Mouse (Mus musculus): ENCODE results near the gene Lsamp. TPM values are rescaled to one million over a fixed set of nuclear protein-coding genes. Genes with fewer than 3 reads are reported as not detected.

Lsamp gene
- polyA plus RNA-seq, 1 experiment from 2014 or later, result 2.1 TPM

DNA sequence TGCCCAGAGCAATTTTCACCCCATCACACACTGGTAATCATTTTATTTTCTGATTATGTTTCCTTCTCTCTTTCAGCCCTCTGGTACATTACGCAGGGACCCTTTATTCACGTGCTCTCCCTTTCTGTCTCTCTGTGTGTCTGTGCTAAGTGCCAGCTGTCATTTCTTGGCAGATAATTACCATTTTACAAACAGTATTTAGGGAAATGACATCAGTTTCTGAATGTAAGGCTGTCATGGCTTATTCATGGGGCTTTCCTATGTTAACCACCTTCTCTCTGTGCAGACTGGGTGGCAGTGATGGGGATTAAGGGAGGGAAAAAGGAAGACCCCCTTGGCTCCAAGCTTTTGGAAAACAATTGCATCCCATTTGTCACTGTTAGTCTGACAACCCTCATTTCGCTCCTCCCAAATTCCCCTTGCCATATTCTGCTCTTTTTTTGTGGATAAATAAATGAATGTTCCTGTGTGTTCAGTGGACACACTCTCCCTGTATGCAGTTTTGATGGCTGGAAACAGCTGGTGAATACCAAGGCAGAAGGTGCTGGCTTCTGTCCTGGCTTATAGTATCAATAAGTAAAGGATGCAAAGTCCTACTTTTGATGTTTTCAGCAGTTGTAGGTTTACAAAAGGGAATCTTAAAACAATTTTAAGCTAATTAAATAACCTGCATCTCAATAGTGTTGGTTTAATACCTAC is 520.2 kb downstream of the Lsamp start:
- no peak overlapping the region for H3K4me2 ChIP-seq (ENCODE audit: low read length)
- no peaks in the 10 kb centered on the region for H3K4me1 ChIP-seq (ENCODE audit: control insufficient read depth in 2 of 2, insufficient read depth in 2 of 2, low read length in 2 of 2)
- 61% methylated on average over 3 of the region's 3 CpGs for WGBS
- H3K36me3 ChIP-seq (ENCODE audit: control insufficient read depth, insufficient read depth, low read length), result no peaks in the 10 kb centered on the region
- no peak overlapping the region for H3K9ac ChIP-seq (ENCODE audit: low read length)
- H3K4me3 ChIP-seq (ENCODE audit: control insufficient read depth in 1 of 2, insufficient read depth in 1 of 2, low read depth in 1 of 2, low read length in 2 of 2), result no peak overlapping the region
- H3K27me3 ChIP-seq (ENCODE audit: control insufficient read depth, insufficient read depth, low read length), result no peaks in the 10 kb centered on the region
- no peak overlapping the region for H3K27ac ChIP-seq (replicated peaks in 1 of 2; ENCODE audit: control insufficient read depth in 1 of 2, insufficient read depth in 1 of 2, low read depth in 2 of 2, low read length in 2 of 2)
- H3K9me3 ChIP-seq (ENCODE audit: control insufficient read depth, low read length), result no peaks in the 10 kb centered on the region
- ATAC-seq (ENCODE audit: insufficient number of reproducible peaks, insufficient read depth, low FRiP score, low read depth), result no peak

DNA sequence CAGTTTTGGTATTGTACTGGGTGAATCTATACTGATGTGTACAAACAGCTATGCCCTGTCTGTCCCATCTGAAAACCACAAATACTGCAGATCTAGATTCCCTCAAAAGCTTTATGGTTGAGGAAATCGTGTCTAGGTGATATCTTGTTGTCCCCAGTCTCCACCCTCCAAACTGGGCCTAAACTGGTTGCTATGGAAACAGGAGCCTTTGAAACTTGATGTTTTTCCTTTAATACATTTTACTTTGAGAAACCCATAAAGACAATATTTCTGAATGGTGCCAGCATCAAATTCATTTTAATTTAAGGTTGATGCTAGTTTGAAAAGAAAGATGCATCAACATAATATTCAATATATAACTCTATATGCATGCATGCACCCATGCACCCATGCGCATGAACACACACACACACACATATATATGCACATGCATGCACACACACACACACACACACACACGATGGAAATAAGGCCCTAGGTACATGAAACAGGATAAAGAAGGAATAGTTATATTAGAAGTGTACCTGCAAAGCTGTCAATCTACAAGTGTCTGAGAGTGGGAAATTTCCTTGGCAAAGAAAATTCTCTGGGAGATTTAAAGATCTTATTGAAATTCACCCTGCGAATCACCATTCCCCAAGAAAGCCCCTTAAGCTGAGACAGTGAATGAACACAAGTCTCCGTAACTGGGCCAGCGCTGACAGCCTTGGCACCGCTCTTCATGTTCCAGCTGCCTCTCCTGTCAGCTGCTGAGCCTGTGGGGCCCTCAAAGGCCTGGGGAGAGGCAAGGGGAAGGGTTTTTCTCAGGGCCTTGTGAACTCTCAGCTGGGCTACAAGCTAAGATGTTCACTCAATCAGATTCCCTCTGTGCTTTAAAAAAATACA is 525.2 kb downstream of the Lsamp start:
- H3K4me3 ChIP-seq (ENCODE audit: control insufficient read depth in 1 of 2, insufficient read depth in 1 of 2, low read depth in 1 of 2, low read length in 2 of 2), result no peak overlapping the region
- no peaks in the 10 kb centered on the region for H3K9me3 ChIP-seq (ENCODE audit: control insufficient read depth, low read length)
- H3K4me1 ChIP-seq (ENCODE audit: control insufficient read depth in 2 of 2, insufficient read depth in 2 of 2, low read length in 2 of 2), result no peaks in the 10 kb centered on the region
- H3K36me3 ChIP-seq (ENCODE audit: control insufficient read depth, insufficient read depth, low read length), result no peaks in the 10 kb centered on the region
- 74% methylated on average over 7 of the region's 7 CpGs for WGBS
- no peaks in the 10 kb centered on the region for H3K27me3 ChIP-seq (ENCODE audit: control insufficient read depth, insufficient read depth, low read length)
- H3K27ac ChIP-seq (replicated peaks in 1 of 2; ENCODE audit: control insufficient read depth in 1 of 2, insufficient read depth in 1 of 2, low read depth in 2 of 2, low read length in 2 of 2), result no peak overlapping the region
- no peak for ATAC-seq (ENCODE audit: insufficient number of reproducible peaks, insufficient read depth, low FRiP score, low read depth)
- no peak overlapping the region for H3K9ac ChIP-seq (ENCODE audit: low read length)
- no peak overlapping the region for H3K4me2 ChIP-seq (ENCODE audit: low read length)

GRCm38 (mm10) chr16:40536754-40537153 is 552.6 kb downstream of the Lsamp start:
- no peaks in the 10 kb centered on the region for H3K9me3 ChIP-seq (ENCODE audit: control insufficient read depth, low read length)

GRCm38 (mm10) chr16:40549663-40550062 is 565.5 kb downstream of the Lsamp start:
- Histone ChIP-seq H3K4me3 (ENCODE audit: control insufficient read depth in 1 of 2, insufficient read depth in 1 of 2, low read depth in 1 of 2, low read length in 2 of 2) (no peak overlapping the region), H3K4me1 (ENCODE audit: control insufficient read depth in 2 of 2, insufficient read depth in 2 of 2, low read length in 2 of 2) (no peaks in the 10 kb centered on the region), H3K27me3 (ENCODE audit: control insufficient read depth, insufficient read depth, low read length) (no peaks in the 10 kb centered on the region), H3K4me2 (ENCODE audit: low read length) (no peak overlapping the region), H3K27ac (replicated peaks in 1 of 2; ENCODE audit: control insufficient read depth in 1 of 2, insufficient read depth in 1 of 2, low read depth in 2 of 2, low read length in 2 of 2) (no peak overlapping the region), H3K9ac (ENCODE audit: low read length) (no peak overlapping the region), H3K9me3 (ENCODE audit: control insufficient read depth, low read length) (no peaks in the 10 kb centered on the region), H3K36me3 (ENCODE audit: control insufficient read depth, insufficient read depth, low read length) (no peaks in the 10 kb centered on the region)
- ATAC-seq (ENCODE audit: insufficient number of reproducible peaks, insufficient read depth, low FRiP score, low read depth), result no peak
- WGBS, result 86% methylated on average over 4 of the region's 4 CpGs

More at GRCm38 (mm10) chr16:40536754-40537153, 552.6 kb downstream of the Lsamp start:
- H3K9ac ChIP-seq (ENCODE audit: low read length), result no peak overlapping the region
- no peaks in the 10 kb centered on the region for H3K36me3 ChIP-seq (ENCODE audit: control insufficient read depth, insufficient read depth, low read length)
- 0% methylated on average over 1 of the region's 1 CpGs for WGBS
- H3K4me3 ChIP-seq (ENCODE audit: control insufficient read depth in 1 of 2, insufficient read depth in 1 of 2, low read depth in 1 of 2, low read length in 2 of 2), result no peak overlapping the region
- no peaks in the 10 kb centered on the region for H3K4me1 ChIP-seq (ENCODE audit: control insufficient read depth in 2 of 2, insufficient read depth in 2 of 2, low read length in 2 of 2)
- ATAC-seq (ENCODE audit: insufficient number of reproducible peaks, insufficient read depth, low FRiP score, low read depth), result no peak
- H3K27me3 ChIP-seq (ENCODE audit: control insufficient read depth, insufficient read depth, low read length), result no peaks in the 10 kb centered on the region
- H3K27ac ChIP-seq (replicated peaks in 1 of 2; ENCODE audit: control insufficient read depth in 1 of 2, insufficient read depth in 1 of 2, low read depth in 2 of 2, low read length in 2 of 2), result no peak overlapping the region
- no peak overlapping the region for H3K4me2 ChIP-seq (ENCODE audit: low read length)

DNA sequence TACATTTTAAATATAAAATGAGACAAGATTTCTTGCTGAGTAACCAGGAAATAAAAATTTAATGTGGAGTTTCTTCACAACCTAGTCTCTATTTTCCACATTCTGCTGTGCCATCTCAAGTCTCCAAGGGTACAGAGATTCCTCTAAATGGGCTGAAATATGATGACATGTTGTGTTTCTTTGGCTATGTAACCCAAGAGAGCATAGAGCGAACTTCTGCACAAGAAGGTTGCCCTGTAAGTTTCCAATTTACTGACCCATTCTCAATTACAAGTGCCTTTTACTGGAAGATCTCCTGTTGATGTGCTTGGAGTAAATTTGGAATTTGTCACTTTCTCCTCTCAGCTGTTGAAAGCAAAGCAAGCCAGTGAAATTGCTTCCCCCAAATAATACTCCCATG is 571.4 kb downstream of the Lsamp start:
- no peaks in the 10 kb centered on the region for H3K4me1 ChIP-seq (ENCODE audit: control insufficient read depth in 2 of 2, insufficient read depth in 2 of 2, low read length in 2 of 2)
- no peaks in the 10 kb centered on the region for H3K36me3 ChIP-seq (ENCODE audit: control insufficient read depth, insufficient read depth, low read length)
- no peaks in the 10 kb centered on the region for H3K27me3 ChIP-seq (ENCODE audit: control insufficient read depth, insufficient read depth, low read length)
- no peak overlapping the region for H3K4me2 ChIP-seq (ENCODE audit: low read length)
- ATAC-seq (ENCODE audit: insufficient number of reproducible peaks, insufficient read depth, low FRiP score, low read depth), result no peak
- 75% methylated on average over 1 of the region's 1 CpGs for WGBS
- H3K27ac ChIP-seq (replicated peaks in 1 of 2; ENCODE audit: control insufficient read depth in 1 of 2, insufficient read depth in 1 of 2, low read depth in 2 of 2, low read length in 2 of 2), result no peak overlapping the region
- H3K9ac ChIP-seq (ENCODE audit: low read length), result no peak overlapping the region
- no peak overlapping the region for H3K4me3 ChIP-seq (ENCODE audit: control insufficient read depth in 1 of 2, insufficient read depth in 1 of 2, low read depth in 1 of 2, low read length in 2 of 2)
- no peaks in the 10 kb centered on the region for H3K9me3 ChIP-seq (ENCODE audit: control insufficient read depth, low read length)

GRCm38 (mm10) chr16:40557680-40558249 is 573.6 kb downstream of the Lsamp start:
- no peaks in the 10 kb centered on the region for H3K4me1 ChIP-seq (ENCODE audit: control insufficient read depth in 2 of 2, insufficient read depth in 2 of 2, low read length in 2 of 2)
- H3K9me3 ChIP-seq (ENCODE audit: control insufficient read depth, low read length), result no peaks in the 10 kb centered on the region
- no peak overlapping the region for H3K4me3 ChIP-seq (ENCODE audit: control insufficient read depth in 1 of 2, insufficient read depth in 1 of 2, low read depth in 1 of 2, low read length in 2 of 2)
- H3K4me2 ChIP-seq (ENCODE audit: low read length), result no peak overlapping the region
- no peaks in the 10 kb centered on the region for H3K36me3 ChIP-seq (ENCODE audit: control insufficient read depth, insufficient read depth, low read length)
- H3K27me3 ChIP-seq (ENCODE audit: control insufficient read depth, insufficient read depth, low read length), result no peaks in the 10 kb centered on the region
- no peak for ATAC-seq (ENCODE audit: insufficient number of reproducible peaks, insufficient read depth, low FRiP score, low read depth)
- no peak overlapping the region for H3K27ac ChIP-seq (replicated peaks in 1 of 2; ENCODE audit: control insufficient read depth in 1 of 2, insufficient read depth in 1 of 2, low read depth in 2 of 2, low read length in 2 of 2)
- H3K9ac ChIP-seq (ENCODE audit: low read length), result no peak overlapping the region
- WGBS, result 89% methylated on average over 5 of the region's 5 CpGs

- Histone ChIP-seq H3K4me1 (ENCODE audit: control insufficient read depth in 2 of 2, insufficient read depth in 2 of 2, low read length in 2 of 2) (no peaks in the 10 kb centered on the region), H3K9me3 (ENCODE audit: control insufficient read depth, low read length) (no peaks in the 10 kb centered on the region), H3K4me2 (ENCODE audit: low read length) (no peak overlapping the region), H3K27me3 (ENCODE audit: control insufficient read depth, insufficient read depth, low read length) (no peaks in the 10 kb centered on the region), H3K9ac (ENCODE audit: low read length) (no peak overlapping the region), H3K4me3 (ENCODE audit: control insufficient read depth in 1 of 2, insufficient read depth in 1 of 2, low read depth in 1 of 2, low read length in 2 of 2) (no peak overlapping the region), H3K27ac (replicated peaks in 1 of 2; ENCODE audit: control insufficient read depth in 1 of 2, insufficient read depth in 1 of 2, low read depth in 2 of 2, low read length in 2 of 2) (no peak overlapping the region), H3K36me3 (ENCODE audit: control insufficient read depth, insufficient read depth, low read length) (no peaks in the 10 kb centered on the region)
- ATAC-seq (ENCODE audit: insufficient number of reproducible peaks, insufficient read depth, low FRiP score, low read depth), result no peak
- 79% methylated on average over 9 of the region's 9 CpGs for WGBS
Observed at GRCm38 (mm10) chr16:40567431-40567941, 583.3 kb downstream of the Lsamp start.

Measured in heart, embryonic 14.5 days (tissue).